Mouse (Mus musculus) cerebellum, adult 9-10 months (tissue): ENCODE measurements at regions not wholly inside any gene's neighbourhood (a gene's known extent, or its start where the extent isn't known, plus 50 kb on each side); places are given as distances from the start of the nearest gene placed in this dataset.

Source experiments
- DNase-seq: peaks from one replicate; pipeline ENCODE4 v3.0.0; 2022

DNA sequence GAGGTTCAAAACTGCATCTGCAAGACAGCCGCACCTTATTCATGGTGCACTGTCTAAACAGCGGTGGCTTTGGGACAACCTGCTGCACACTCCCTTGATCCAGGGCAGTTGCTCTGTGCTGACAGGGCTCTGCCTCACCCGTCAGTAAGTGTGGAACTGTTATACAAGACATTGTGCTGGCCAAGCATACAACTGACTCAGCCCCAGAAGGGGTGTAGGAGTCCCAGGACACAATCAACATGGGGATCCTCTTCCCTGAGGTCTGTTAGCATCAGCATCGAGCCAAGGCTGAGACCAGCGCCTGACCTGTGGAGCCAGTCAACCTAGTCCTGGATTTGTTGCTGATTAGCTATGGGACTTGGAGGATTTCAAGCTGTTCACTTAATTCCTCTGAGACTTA lies 86.4 kb upstream of the Bmper start:
- no peak for DNase-seq

- no peak for DNase-seq
These were observed 85.1 kb upstream of the Bmper start for GRCm38 (mm10) chr9:23137682-23138210.

GRCm38 (mm10) chr9:23139580-23140162 lies 83.2 kb upstream of the Bmper start:
- DNase-seq, result no peak

DNA sequence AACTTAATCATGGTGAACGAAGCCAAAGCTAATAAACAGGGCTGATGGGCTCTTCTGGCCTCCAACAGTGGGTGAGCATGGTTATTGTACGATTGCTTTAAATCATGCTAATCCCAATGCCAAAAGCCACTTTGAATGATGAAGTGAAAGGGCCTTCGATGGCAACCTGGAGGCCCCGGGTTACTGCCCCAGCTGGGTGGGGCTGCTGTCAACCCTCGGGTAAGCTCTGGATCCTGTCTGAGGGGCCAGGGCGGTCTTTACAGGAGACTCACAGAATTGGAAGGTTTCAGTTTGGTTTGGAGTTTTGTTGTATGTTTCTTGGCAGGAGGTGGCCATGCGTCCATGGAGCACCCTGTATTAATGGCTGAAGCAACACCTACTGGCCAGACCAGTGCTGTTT lies 78.6 kb upstream of the Bmper start:
- DNase-seq, result no peak

DNA sequence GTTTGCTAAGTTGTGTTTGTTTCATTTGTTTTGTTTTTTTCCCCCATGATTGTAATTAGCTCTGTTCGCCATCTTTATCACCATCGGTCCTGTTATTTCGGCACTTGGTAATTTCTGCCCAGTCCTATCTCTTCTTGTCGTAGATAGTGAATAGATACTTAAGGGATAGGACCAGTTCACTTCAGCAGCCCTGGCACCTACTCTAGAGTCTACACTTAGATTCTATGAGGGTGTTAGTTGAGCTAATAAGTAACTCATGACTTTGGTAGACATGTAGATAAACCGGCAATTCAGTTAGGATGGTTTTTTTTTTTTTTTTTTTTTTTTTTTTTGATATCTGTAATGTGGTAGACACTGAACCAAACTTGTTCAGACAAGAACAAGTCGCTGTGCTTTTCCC lies 72.5 kb upstream of the Bmper start:
- no peak for DNase-seq

DNA sequence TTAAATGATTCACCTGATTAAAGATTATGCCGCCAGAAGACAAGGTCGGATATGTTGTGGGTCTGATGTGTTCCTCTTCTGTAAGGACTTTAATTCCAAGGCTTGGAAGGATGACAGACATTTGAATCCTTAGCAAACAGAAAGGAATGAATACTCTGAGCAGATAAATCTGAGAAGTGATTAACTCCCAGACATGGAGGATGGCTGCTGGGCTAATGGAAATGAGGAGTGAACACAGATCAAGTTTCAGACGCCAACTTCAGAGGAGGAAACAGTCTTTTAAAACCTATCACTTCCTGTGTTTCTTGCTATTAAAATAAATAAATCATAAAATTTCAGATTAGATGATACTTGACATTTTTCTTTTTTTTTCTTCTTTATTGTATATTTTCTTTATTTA lies 72.0 kb upstream of the Bmper start:
- DNase-seq, result no peak

GRCm38 (mm10) chr9:23151953-23152490 lies 70.9 kb upstream of the Bmper start:
- no peak for DNase-seq

- DNase-seq, result no peak
These were observed 65.9 kb upstream of the Bmper start for GRCm38 (mm10) chr9:23156820-23157570.

GRCm38 (mm10) chr9:23158499-23158898 lies 64.4 kb upstream of the Bmper start:
- DNase-seq, result no peak

- no peak for DNase-seq
These were observed 61.5 kb upstream of the Bmper start for GRCm38 (mm10) chr9:23161346-23161745.

DNA sequence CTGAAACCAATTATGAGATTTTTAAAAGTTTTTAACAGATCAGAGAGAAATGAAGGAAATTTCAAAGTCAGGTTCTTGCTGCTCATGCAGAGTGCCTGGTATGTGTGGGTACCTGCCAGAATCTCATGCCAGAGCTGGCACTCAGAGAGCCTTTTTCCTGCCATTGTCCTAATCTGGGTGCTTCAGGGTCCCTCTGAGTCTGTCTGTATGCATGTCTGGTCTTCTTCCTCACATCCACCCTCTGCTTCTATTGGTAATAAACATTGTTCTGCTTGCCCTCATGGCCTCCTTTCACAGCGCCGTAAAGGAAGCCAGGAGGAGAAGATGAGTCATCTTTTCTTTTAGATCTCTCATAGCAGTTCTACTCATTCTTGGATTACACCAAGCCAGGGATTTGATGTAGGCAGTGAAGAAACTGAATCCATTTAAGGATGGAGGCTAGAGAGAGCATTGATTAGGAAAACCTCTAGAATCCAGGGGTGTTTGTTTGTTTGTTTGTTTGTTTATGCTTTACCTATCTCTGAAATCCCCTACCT lies 55.8 kb upstream of the Bmper start:
- no peak for DNase-seq

DNA sequence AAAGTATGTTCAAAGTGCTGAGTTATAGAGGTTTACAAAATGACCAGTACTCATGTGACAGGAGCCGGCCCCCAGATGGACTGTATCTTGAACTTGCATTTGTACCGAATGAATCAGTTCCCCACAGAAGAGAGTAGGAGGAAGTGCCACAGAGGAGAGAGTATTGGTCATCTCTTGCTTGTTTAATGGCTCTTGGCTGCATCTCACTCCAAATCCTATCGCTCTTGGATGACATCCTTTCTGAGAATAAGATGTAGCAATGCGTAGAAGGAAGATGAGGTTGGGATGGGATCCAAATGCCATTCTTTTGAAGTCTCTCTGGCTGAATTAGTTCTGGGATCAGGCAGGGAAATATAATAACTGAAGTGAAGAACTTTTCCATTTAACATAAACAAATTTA lies 55.2 kb upstream of the Bmper start:
- DNase-seq, result no peak

DNA sequence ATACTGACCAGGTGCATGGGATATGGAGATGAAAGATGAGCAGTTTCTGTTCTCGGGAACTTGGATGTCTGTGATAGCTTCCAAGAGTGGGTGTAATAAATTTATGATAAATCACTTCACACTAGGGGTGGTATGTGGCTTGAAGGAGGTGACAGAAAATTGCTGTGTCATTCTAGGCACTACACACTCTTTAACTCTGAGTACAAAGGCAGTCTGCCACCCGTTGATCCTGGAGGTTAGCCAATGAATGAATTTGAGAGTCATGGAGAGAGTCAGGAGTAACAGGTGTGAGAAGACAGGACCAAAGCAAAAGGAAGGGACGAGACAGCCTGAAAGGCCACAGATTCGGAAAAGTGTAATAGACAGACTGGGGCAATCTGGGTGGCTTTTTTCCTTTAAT lies 54.7 kb upstream of the Bmper start:
- no peak for DNase-seq

DNA sequence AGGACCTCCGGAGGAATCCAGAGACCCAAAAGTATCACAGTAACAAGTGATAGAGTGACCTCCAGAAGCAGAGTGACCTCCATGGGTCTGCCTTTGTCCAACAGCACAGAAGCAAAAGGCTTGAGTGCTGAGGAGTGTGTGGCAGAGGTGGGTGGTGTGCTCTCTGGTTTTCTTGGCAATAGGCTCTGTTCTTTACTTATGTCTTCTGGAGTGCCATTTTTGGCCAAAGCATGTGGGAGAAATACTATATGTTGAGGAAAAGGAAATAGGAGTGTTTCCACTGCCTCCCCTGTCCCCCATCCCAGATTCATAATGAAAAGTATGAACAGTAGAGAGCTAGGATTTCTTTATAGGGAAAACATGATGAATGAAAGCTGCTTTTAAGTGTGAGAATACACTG lies 51.5 kb upstream of the Bmper start:
- DNase-seq, result no peak
